Mouse (Mus musculus) adrenal gland, adult 18-20 months (tissue): ENCODE results near the gene Ccnb1ip1. TPM values are rescaled to one million over a fixed set of nuclear protein-coding genes. Genes with fewer than 3 reads are reported as not detected.

ENCODE experiments used
- DNase-seq, 2 experiments: peaks; one replicate each; pipeline ENCODE4 v3.0.0; 2021 to 2022; ENCODE audit warnings: low spot score in 2 of 2
- total RNA-seq, 2 experiments: library from RNA; stranded (reverse); gene quantifications; 1 replicate in 1 of 2; 2 replicates in 1 of 2; pipeline ENCODE4 v1.2.3; 2021

Gene Ccnb1ip1
- total RNA-seq, 2 experiments from 2014 or later: not detected

DNA sequence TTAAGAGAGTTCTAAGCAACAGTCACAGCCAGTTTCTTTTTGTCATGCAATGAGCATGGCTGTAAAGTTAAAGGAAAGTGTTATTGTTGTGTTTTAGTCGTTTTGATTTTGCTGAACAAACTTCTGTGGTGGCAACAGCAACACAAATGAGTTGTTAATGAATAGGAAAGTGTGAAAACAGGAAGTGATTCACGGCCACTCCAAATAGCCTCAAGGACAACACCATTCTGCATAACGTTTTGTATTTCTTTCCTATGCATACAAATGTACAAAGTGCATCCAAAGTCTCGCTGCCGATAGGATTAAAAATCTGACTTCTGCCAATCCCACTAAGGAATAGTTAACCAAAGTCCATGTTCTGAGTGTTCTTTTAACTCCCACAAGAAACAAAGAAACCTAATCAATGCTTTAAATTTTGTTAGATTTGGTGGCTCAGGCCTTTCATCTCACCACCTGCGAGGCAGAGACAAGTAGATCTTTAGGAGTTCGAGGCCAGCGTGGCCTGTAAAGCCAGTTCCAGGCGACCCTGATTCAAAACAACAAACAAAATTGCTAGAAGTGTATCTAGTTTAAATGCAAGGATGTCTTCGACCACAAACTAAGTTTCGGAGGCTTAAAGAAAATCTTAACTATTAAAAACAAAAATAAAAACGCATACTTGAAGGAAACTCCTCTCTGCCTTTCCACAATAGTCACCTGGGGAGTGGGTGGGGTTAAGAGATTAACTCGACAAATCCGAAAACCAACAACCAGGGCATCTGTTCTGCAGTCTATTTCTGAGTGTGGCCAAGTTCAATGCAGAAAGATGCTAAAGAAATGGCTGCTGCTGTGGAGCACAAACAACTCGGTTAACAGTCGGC, 22.9 kb downstream of the Ccnb1ip1 start:
- DNase-seq: no peak

DNA sequence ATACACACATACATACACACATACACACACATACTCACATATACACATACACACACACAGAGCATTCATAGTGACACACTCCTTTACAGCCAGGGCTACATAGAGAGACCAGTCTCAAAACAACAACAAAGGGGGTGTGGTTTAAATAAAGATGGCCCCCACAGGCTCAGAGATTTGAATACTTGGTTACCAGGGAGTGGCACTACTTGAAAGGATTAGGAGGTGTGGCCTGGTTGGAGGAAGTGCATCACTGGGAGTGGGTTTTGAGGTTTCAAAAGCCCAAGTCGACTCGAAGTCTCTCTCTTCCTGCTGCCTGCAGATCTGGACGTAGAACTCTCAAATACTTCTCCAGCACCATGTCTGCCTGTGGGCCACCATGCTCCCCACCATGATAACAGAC, 25.4 kb downstream of the Ccnb1ip1 start:
- no peak for DNase-seq

DNA sequence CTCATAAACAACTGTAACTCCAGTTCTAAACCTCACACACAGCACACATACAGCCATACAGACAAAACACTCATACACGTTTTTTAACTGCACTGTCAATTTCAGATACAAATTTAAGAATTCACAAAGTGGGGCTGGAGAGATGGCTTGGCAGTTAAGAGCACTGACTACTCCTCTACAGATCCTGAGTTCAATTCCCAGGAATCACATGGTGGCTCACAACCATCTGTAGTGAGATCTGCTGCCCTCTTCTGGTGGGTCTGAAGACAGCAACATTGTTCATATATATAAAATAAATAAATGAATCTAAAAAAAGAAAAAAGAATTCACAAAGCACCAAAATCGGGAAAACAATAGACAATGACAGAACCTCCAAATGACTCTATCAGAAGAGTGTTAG, 36.2 kb downstream of the Ccnb1ip1 start:
- no peak for DNase-seq

DNA sequence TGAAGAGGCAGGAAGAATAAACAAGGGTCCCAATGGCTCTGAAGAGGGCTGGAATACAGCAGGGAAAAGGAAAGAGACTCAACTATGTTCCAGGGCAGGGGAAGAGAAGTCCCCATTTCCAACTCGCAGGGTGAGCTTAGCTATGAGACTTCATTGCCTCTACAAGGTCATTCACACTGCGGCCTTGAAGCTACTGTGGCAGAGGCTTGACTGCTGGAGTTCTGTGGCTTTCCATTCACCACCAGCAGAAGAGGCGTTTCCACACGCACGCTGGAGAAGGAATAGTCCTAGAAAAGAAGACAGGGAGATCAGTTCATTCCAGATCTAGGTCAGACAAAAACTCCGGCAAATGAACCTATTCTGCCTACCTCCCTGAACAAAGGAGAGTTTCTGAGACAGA, 41.8 kb downstream of the Ccnb1ip1 start:
- peak in 1 of 2 experiments; percentile 18 for DNase-seq

DNA sequence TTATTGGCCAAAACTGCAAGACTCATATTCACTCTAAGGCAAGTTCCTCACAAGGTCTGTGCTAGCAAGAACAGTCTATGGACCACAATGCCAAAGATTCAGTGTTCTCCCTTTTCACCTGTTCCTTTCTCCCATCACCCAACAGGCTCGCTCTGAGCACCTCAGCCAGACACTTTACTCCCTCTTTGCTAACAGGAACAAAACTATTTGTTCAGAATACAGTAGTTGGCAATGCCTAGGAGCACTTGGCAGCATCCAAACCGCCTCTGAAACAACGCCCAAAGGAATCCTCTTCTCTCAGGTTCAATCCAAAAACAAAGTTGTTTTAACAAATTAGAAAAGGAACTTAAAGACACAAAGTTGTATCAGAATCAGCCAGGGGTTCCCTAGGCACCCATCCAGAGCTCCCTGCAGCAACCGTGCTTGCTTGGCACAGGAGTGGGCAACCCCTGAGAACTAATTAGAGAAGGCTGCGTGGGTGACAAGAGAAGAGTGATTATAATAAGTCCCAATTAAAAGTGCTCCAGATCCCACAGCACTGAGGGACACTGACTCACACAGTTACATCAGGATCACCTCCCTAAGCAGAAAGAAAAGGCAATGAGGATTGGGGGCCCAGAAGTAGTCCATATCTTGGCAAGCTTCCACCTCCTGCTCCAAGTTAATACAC, 49.0 kb downstream of the Ccnb1ip1 start:
- no peak for DNase-seq

DNA sequence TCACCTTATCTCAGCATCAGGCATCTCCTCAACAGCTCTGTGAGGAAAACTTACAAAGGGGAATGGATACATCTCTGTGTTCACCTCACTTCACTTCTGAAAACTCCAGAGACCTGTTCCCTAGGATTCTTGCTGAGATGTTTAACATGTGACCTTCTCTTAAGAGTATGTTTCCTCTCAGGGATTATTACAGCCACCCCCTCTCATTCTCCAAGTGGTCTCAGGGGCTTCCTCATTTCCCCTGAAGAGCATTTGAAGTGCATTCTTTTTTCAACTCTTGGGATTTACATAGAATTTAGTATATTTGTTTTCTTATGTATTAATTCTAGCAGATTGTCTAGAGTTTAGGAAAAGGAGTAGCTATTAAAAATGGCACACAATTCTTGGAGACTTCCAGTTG, 62.5 kb downstream of the Ccnb1ip1 start, which contains the start of gene Olfr749:
Olfr749 (minus strand) TSS at position 101 of the 400 bp plus-strand sequence.
- DNase-seq: no peak

DNA sequence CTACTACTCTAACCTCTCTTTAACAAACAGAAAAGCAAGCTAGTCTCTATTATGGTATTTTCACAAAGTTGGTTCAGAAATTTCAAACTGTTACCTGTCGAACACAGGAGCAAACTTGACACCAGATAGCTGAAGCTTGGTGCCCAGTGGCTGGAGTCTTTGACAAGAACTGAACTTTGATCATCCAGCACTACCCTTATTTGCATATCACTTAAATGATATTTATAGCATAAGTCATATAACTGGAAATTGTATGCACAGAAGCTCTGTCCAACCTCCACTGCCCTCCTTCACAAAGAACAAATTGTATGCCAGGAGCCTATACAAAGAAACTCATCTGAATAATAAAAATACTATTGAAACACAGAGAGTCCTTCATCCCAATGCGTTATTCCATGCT, 65.9 kb downstream of the Ccnb1ip1 start:
- no peak for DNase-seq

DNA sequence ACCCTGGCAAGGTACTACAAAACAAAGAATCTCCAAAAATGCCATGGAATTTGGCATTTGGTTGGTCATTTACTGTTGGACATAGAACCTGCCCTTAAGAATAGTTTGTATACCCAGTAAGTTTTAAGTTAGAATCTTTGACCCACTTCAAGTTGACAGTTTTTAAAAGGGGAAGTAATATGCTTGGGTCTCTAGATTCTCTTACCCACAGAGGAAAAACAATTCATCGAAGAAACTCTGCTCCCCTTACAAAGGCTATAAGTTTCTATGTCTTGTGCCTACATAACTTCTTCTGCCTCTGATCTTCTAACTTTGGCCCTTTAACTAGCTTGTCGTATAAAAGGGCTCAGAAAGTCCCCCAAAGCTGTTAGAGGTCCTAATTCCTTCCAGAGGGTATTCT, 67.2 kb downstream of the Ccnb1ip1 start:
- no peak for DNase-seq

Other genes with a start within 250 kb of the Ccnb1ip1 start
- gene Olfr744, start 192.9 kb downstream of the Ccnb1ip1 start, total RNA-seq: not detected
- not detected for gene Olfr745, start 168.3 kb downstream of the Ccnb1ip1 start, total RNA-seq
- not detected for gene Olfr746, start 160.6 kb downstream of the Ccnb1ip1 start, total RNA-seq
- not detected for gene Olfr747, start 114.5 kb downstream of the Ccnb1ip1 start, total RNA-seq
- not detected for gene Olfr748, start 100.4 kb downstream of the Ccnb1ip1 start, total RNA-seq
- gene Olfr749, start 62.6 kb downstream of the Ccnb1ip1 start, total RNA-seq: not detected
- 10 to 100 TPM; 29.0 to 35.5 TPM for gene Ttc5, start 22.2 kb downstream of the Ccnb1ip1 start, total RNA-seq
- gene Parp2, start 109 bp upstream of the Ccnb1ip1 start, total RNA-seq: 10 to 100 TPM; 21.0 to 22.7 TPM
- gene Tep1, start 62.8 kb upstream of the Ccnb1ip1 start, total RNA-seq: 10 to 100 TPM; 22.2 to 25.2 TPM
- gene Klhl33, start 89.8 kb upstream of the Ccnb1ip1 start, total RNA-seq: 1 to 10 TPM in 1 of 2 experiments, under 1 TPM in 1; 0.83 to 1.3 TPM
- 10 to 100 TPM; 48.9 to 51.3 TPM for gene Osgep, start 117.2 kb upstream of the Ccnb1ip1 start, total RNA-seq
- 10 to 100 TPM; 50.7 to 66.7 TPM for gene Apex1, start 117.2 kb upstream of the Ccnb1ip1 start, total RNA-seq
- gene Pip4p1, start 123.1 kb upstream of the Ccnb1ip1 start, total RNA-seq: 10 to 100 TPM; 54.8 to 63.0 TPM
- 10 to 100 TPM; 35.0 to 40.3 TPM for gene Pnp, start 123.3 kb upstream of the Ccnb1ip1 start, total RNA-seq
- 10 to 100 TPM; 31.9 to 43.9 TPM for gene Gm49342, start 136.8 kb upstream of the Ccnb1ip1 start, total RNA-seq
- 1 to 10 TPM; 1.7 to 2.7 TPM for gene Pnp2, start 148.3 kb upstream of the Ccnb1ip1 start, total RNA-seq
- not detected for gene Rnase10, start 200.0 kb upstream of the Ccnb1ip1 start, total RNA-seq
- not detected for gene Rnase9, start 234.1 kb upstream of the Ccnb1ip1 start, total RNA-seq
- gene Rnase11, start 242.4 kb upstream of the Ccnb1ip1 start, total RNA-seq: not detected
- gene Rnase12, start 249.9 kb upstream of the Ccnb1ip1 start, total RNA-seq: not detected